Mouse (Mus musculus): ENCODE results near the gene Usp8.

Gene Usp8

DNA sequence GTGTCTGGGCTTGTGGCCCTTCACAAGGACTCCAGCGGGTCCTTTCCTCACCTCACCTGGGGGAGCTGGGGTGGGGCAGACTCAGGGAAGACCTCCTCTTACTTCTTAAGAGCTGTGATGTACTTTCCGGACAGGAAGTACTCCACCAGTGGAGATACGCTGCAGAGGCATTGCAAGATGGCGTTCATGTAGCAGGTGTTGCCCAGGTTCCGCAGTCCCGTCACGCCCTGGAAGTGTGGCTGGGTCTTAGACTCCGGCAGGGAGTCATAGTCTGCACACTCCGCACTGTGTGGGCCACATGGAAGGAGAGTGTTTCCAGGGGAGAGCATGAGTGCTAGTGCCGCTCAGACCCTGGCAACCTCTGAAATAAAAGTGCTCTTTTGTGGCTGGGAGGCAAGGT, 73.2 kb downstream of the Usp8 start:
- H3K4me1 ChIP-seq (replicated peaks; ENCODE audit: low read depth, low read length) = peaks cover 15% of the 10 kb centered on the region
- H3K4me3 ChIP-seq (replicated peaks; ENCODE audit: low read length) = peak overlapping the region; percentile 67
- no peak for TF ChIP-seq POU5F1 (IDR thresholded peaks at IDR 0.05; ENCODE audit: borderline replicate concordance, low read length)
- H3K9me3 ChIP-seq (ENCODE audit: low read length) = no peaks in the 10 kb centered on the region
- no peaks in the 10 kb centered on the region for H3K27me3 ChIP-seq (ENCODE audit: insufficient read depth, low read length)
- no peaks in the 10 kb centered on the region for H3K36me3 ChIP-seq (ENCODE audit: insufficient read depth, low read length)

DNA sequence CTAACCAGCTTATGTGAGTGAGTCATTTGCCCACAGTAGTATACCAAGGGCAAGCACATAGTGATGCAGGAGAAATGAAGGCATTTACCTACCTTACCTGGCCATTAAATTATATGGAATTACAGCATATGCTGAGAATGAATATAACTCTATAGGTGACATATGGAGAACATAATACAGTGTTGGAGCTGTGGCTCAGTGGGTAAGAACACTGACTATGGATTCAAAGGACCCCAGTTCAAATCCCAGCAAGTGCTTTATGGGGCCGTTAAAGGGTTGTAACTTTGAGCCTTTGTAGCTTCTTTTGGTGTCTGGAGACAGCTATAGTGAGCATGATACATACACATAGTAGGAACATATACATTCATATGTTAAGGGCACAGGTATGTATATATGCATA, 74.3 kb downstream of the Usp8 start:
- peaks cover 11% of the 10 kb centered on the region for H3K4me1 ChIP-seq (replicated peaks; ENCODE audit: low read depth, low read length)
- TF ChIP-seq CTCF (conservative IDR thresholded peaks at IDR 0.05; ENCODE audit: low read length) (no peak), POU5F1 (IDR thresholded peaks at IDR 0.05; ENCODE audit: borderline replicate concordance, low read length) (no peak)
- H3K9me3 ChIP-seq (ENCODE audit: low read length) = no peaks in the 10 kb centered on the region
- H3K27me3 ChIP-seq (ENCODE audit: insufficient read depth, low read length) = no peaks in the 10 kb centered on the region
- no peak overlapping the region for H3K4me3 ChIP-seq (replicated peaks; ENCODE audit: low read length)
- no peaks in the 10 kb centered on the region for H3K36me3 ChIP-seq (ENCODE audit: insufficient read depth, low read length)

DNA sequence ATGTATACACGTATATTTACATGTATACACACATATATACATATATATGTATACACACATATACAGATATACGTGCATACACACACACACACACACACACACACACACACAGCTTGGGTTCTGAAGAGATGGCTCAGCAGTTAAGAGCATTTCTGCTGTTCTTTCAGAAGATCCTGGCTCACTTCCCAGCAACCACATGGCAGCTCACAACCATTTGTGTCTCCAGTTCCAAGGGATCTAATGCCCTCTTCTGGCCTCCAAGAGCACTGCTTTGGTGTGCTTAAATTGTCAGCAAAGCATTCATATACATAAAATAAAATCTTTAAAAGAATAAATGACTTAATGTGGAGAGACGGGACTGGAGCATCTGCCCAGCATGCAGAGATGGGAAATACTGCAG, 75.3 kb downstream of the Usp8 start:
- no peak for TF ChIP-seq POU5F1 (IDR thresholded peaks at IDR 0.05; ENCODE audit: borderline replicate concordance, low read length)
- no peak for TF ChIP-seq NANOG (IDR thresholded peaks at IDR 0.05; ENCODE audit: borderline replicate concordance, low read length)
- TF ChIP-seq CTCF (conservative IDR thresholded peaks at IDR 0.05; ENCODE audit: low read length) = peak; percentile 38; the same call in 1 of the 2 replicates
- no peaks in the 10 kb centered on the region for H3K36me3 ChIP-seq (ENCODE audit: insufficient read depth, low read length)
- no peaks in the 10 kb centered on the region for H3K27me3 ChIP-seq (ENCODE audit: insufficient read depth, low read length)
- H3K4me1 ChIP-seq (replicated peaks; ENCODE audit: low read depth, low read length) = peaks cover 18% of the 10 kb centered on the region
- H3K4me3 ChIP-seq (replicated peaks; ENCODE audit: low read length) = no peak overlapping the region
- H3K9me3 ChIP-seq (ENCODE audit: low read length) = no peaks in the 10 kb centered on the region

DNA sequence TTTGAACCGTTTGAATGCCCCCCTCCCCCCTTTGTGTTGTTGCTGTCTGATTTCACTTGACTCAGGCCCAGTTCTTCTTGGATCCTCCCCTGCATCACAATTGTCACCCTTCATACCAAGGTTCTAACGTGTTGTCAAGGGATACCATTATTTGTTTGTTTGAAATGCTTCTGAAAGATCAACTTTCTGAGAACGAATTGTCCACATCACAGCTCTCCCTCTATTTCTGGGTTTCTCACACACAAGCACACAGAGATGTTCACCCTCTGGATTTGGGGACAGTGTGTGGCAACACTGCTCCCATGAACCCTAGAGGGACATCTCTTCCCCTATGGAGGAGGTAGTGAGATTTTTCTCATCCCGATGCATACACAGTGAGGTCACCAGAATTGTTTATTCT, 76.2 kb downstream of the Usp8 start, which contains the start of gene Usp50:
TSS of gene Usp50 (minus strand) at position 101 of the 400 bp plus-strand sequence.
- H3K4me3 ChIP-seq (replicated peaks; ENCODE audit: low read length) = no peak within 1 kb of the TSS
- H3K4me1 ChIP-seq (replicated peaks; ENCODE audit: low read depth, low read length) = peaks cover 27% of the 10 kb centered on the region
- no peaks in the 10 kb centered on the region for H3K9me3 ChIP-seq (ENCODE audit: low read length)
- no peaks in the 10 kb centered on the region for H3K27me3 ChIP-seq (ENCODE audit: insufficient read depth, low read length)
- no peak for TF ChIP-seq POU5F1 (IDR thresholded peaks at IDR 0.05; ENCODE audit: borderline replicate concordance, low read length)
- no peaks in the 10 kb centered on the region for H3K36me3 ChIP-seq (ENCODE audit: insufficient read depth, low read length)

DNA sequence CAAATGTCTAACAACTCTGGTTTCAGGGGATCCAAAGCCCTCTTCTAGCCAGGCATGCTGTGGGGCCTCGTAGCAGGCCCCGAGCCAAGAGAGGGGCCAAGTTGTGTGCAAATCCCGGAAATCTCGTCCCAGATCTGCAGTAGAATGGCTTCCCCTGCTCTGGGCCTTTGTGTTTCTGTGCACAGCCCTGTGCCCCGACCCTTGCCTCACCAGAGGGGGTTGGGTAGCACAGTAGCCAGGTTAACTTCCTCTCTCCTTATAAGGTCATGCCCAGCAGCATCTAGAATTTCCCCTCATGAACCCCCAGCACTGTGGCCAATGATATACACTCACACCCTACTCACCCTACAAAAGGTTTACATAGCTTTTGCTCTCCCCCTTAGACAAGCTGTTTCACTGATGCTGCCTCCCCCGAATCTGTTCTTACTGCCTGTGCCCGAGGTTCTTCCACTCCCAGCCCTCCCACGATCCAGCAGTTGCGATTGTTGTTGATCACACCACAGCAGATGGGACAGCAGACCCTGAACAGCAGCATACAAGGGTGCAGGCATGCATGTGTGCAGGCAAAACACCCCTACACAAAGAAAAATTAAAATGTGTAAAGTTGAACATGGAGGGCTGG, 80.7 kb downstream of the Usp8 start:
- TF ChIP-seq CTCF (conservative IDR thresholded peaks at IDR 0.05; ENCODE audit: low read length) (no peak), NANOG (IDR thresholded peaks at IDR 0.05; ENCODE audit: borderline replicate concordance, low read length) (no peak)
- peaks cover 22% of the 10 kb centered on the region for H3K36me3 ChIP-seq (ENCODE audit: insufficient read depth, low read length)
- H3K9me3 ChIP-seq (ENCODE audit: low read length) = no peaks in the 10 kb centered on the region
- H3K4me3 ChIP-seq (replicated peaks; ENCODE audit: low read length) = peak overlapping the region; percentile 39; the same call in 1 of the 2 replicates
- no peaks in the 10 kb centered on the region for H3K27me3 ChIP-seq (ENCODE audit: insufficient read depth, low read length)
- H3K4me1 ChIP-seq (replicated peaks; ENCODE audit: low read depth, low read length) = peaks cover 23% of the 10 kb centered on the region

- H3K36me3 ChIP-seq (ENCODE audit: insufficient read depth, low read length) = peaks cover 65% of the 10 kb centered on the region
- H3K4me3 ChIP-seq (replicated peaks; ENCODE audit: low read length) = no peak overlapping the region
- H3K9me3 ChIP-seq (ENCODE audit: low read length) = no peaks in the 10 kb centered on the region
- H3K27me3 ChIP-seq (ENCODE audit: insufficient read depth, low read length) = no peaks in the 10 kb centered on the region
- TF ChIP-seq NANOG (IDR thresholded peaks at IDR 0.05; ENCODE audit: borderline replicate concordance, low read length) (no peak), POU5F1 (IDR thresholded peaks at IDR 0.05; ENCODE audit: borderline replicate concordance, low read length) (no peak), CTCF (conservative IDR thresholded peaks at IDR 0.05; ENCODE audit: low read length) (no peak)
- H3K4me1 ChIP-seq (replicated peaks; ENCODE audit: low read depth, low read length) = peaks cover 14% of the 10 kb centered on the region
Measured at GRCm38 (mm10) chr2:126792611-126793010, 85.5 kb downstream of the Usp8 start.

- H3K4me1 ChIP-seq (replicated peaks; ENCODE audit: low read depth, low read length) = no peaks in the 10 kb centered on the region
- no peak overlapping the region for H3K4me3 ChIP-seq (replicated peaks; ENCODE audit: low read length)
- no peaks in the 10 kb centered on the region for H3K27me3 ChIP-seq (ENCODE audit: insufficient read depth, low read length)
- H3K9me3 ChIP-seq (ENCODE audit: low read length) = no peaks in the 10 kb centered on the region
- no peak for TF ChIP-seq POU5F1 (IDR thresholded peaks at IDR 0.05; ENCODE audit: borderline replicate concordance, low read length)
- peak; percentile 40 for TF ChIP-seq CTCF (conservative IDR thresholded peaks at IDR 0.05; ENCODE audit: low read length)
- no peak for TF ChIP-seq NANOG (IDR thresholded peaks at IDR 0.05; ENCODE audit: borderline replicate concordance, low read length)
- H3K36me3 ChIP-seq (ENCODE audit: insufficient read depth, low read length) = peaks cover 93% of the 10 kb centered on the region
Measured at GRCm38 (mm10) chr2:126795708-126796107, 88.6 kb downstream of the Usp8 start.

DNA sequence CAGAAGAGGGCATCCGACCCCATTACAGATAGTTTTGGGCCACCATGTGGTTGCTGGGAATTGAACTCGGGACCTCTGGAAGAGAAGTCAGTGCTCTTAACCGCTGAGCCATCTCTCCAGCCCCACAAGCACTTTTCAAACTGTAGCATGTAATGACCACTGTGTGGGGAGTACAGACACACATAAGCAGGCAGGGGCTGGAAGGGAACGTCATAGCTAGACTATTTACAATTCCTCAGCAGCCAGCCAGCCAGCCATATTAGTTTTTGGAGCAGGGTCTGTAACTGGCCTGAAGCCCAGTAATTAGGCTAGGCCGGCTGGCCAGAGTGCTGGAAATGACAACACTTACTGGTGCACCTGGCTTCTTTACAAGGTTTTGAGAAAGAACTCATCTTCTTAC, 91.3 kb downstream of the Usp8 start:
- H3K36me3 ChIP-seq (ENCODE audit: insufficient read depth, low read length) = peaks cover 87% of the 10 kb centered on the region
- H3K4me3 ChIP-seq (replicated peaks; ENCODE audit: low read length) = no peak overlapping the region
- H3K4me1 ChIP-seq (replicated peaks; ENCODE audit: low read depth, low read length) = no peaks in the 10 kb centered on the region
- no peaks in the 10 kb centered on the region for H3K27me3 ChIP-seq (ENCODE audit: insufficient read depth, low read length)
- no peak for TF ChIP-seq NANOG (IDR thresholded peaks at IDR 0.05; ENCODE audit: borderline replicate concordance, low read length)
- no peak for TF ChIP-seq CTCF (conservative IDR thresholded peaks at IDR 0.05; ENCODE audit: low read length)
- no peak for TF ChIP-seq POU5F1 (IDR thresholded peaks at IDR 0.05; ENCODE audit: borderline replicate concordance, low read length)
- no peaks in the 10 kb centered on the region for H3K9me3 ChIP-seq (ENCODE audit: low read length)

GRCm38 (mm10) chr2:126801980-126802379, 94.9 kb downstream of the Usp8 start:
- Histone ChIP-seq H3K4me1 (replicated peaks; ENCODE audit: low read depth, low read length) (no peaks in the 10 kb centered on the region), H3K36me3 (ENCODE audit: insufficient read depth, low read length) (peaks cover 85% of the 10 kb centered on the region), H3K4me3 (replicated peaks; ENCODE audit: low read length) (no peak overlapping the region), H3K27me3 (ENCODE audit: insufficient read depth, low read length) (no peaks in the 10 kb centered on the region), H3K9me3 (ENCODE audit: low read length) (no peaks in the 10 kb centered on the region)
- TF ChIP-seq POU5F1 (IDR thresholded peaks at IDR 0.05; ENCODE audit: borderline replicate concordance, low read length) (no peak), CTCF (conservative IDR thresholded peaks at IDR 0.05; ENCODE audit: low read length) (no peak), NANOG (IDR thresholded peaks at IDR 0.05; ENCODE audit: borderline replicate concordance, low read length) (no peak)

All from E14TG2a.4 (cell line).